Mouse (Mus musculus): ENCODE data around the gene Mettl13. TPM values are rescaled to one million over a fixed set of nuclear protein-coding genes. Genes with fewer than 3 reads are reported as not detected.

Gene Mettl13
- total RNA-seq, 4 experiments from 2014 or later, result 7.1 to 11.4 (median 10.0) TPM

GRCm38 (mm10) chr1:162533766-162534560 is 14.4 kb downstream of the Mettl13 start:
- no peak for DNase-seq (ENCODE audit: low spot score in 2 of 2)

- DNase-seq (ENCODE audit: low spot score in 2 of 2), result no peak
These were observed 16.0 kb downstream of the Mettl13 start for GRCm38 (mm10) chr1:162532330-162532729.

GRCm38 (mm10) chr1:162531584-162531983 is 16.8 kb downstream of the Mettl13 start:
- no peak for DNase-seq (ENCODE audit: low spot score in 2 of 2)

- DNase-seq (ENCODE audit: low spot score in 2 of 2), result no peak
These were observed 17.7 kb downstream of the Mettl13 start for GRCm38 (mm10) chr1:162530666-162531065.

- DNase-seq (ENCODE audit: low spot score in 2 of 2), result no peak
These were observed 18.7 kb downstream of the Mettl13 start for GRCm38 (mm10) chr1:162529651-162530050.

- no peak for DNase-seq (ENCODE audit: low spot score in 2 of 2)
These were observed 33.2 kb downstream of the Mettl13 start for GRCm38 (mm10) chr1:162515116-162515515.

GRCm38 (mm10) chr1:162510013-162510356 is 38.4 kb downstream of the Mettl13 start:
- DNase-seq (ENCODE audit: low spot score in 2 of 2), result no peak

- DNase-seq (ENCODE audit: low spot score in 2 of 2), result peak; percentile 14 to 37
These were observed 38.9 kb downstream of the Mettl13 start for GRCm38 (mm10) chr1:162509329-162510012.

GRCm38 (mm10) chr1:162508211-162509005 is 39.9 kb downstream of the Mettl13 start:
- DNase-seq (ENCODE audit: low spot score in 2 of 2), result no peak

- no peak for DNase-seq (ENCODE audit: low spot score in 2 of 2)
These were observed 41.8 kb downstream of the Mettl13 start for GRCm38 (mm10) chr1:162506516-162506915.

GRCm38 (mm10) chr1:162505649-162506048 is 42.7 kb downstream of the Mettl13 start:
- DNase-seq (ENCODE audit: low spot score in 2 of 2), result no peak

Other genes with a start within 250 kb of the Mettl13 start
- 1 to 10 TPM; 4.6 to 7.6 (median 6.2) TPM for gene Dnm3, start 70.5 kb downstream of the Mettl13 start, total RNA-seq (2022)
- 10 to 100 TPM; 16.6 to 19.7 (median 19.2) TPM for gene Vamp4, start 22.0 kb upstream of the Mettl13 start, total RNA-seq (2022)
- gene Myoc, start 90.6 kb upstream of the Mettl13 start, total RNA-seq (2022), result 10 to 100 TPM; 25.2 to 56.7 (median 37.8) TPM
- gene Myocos, start 109.7 kb upstream of the Mettl13 start, total RNA-seq (2022), result not detected
- gene Prrc2c, start 192.0 kb upstream of the Mettl13 start, total RNA-seq (2022), result 10 to 100 TPM; 43.7 to 48.2 (median 44.1) TPM

Data from gastrocnemius, adult 8-10 months (tissue).